Mouse (Mus musculus): ENCODE results near the gene Gm45902. TPM values are rescaled to one million over a fixed set of nuclear protein-coding genes. Genes with fewer than 3 reads are reported as not detected.
A peak's percentile ranks its signal among the peaks of the same experiment; 100 is the strongest.

Gene Gm45902
- polyA plus RNA-seq (2014; fragmentation: Nextera tagmentation; extraction: Ambion mirVana), result 7.5 and 8.8 TPM in 2 replicates

- Histone ChIP-seq H3K36me3 (replicated peaks; ENCODE audit: control insufficient read depth, insufficient read depth) (peaks cover 29% of the 10 kb centered on the region), H3K4me3 (replicated peaks; ENCODE audit: low read length) (peak within 1 kb of the TSS; percentile 80), H3K9ac (peak within 1 kb of the TSS; percentile 90), H3K27ac (peak within 1 kb of the TSS; percentile 86), H3K4me1 (replicated peaks; ENCODE audit: control insufficient read depth, insufficient read depth, low read length) (peaks cover 15% of the 10 kb centered on the region), H3K9me3 (ENCODE audit: control insufficient read depth, low read length) (no peaks in the 10 kb centered on the region), H3K27me3 (ENCODE audit: control insufficient read depth, insufficient read depth, low read length) (no peaks in the 10 kb centered on the region), H3K4me2 (replicated peaks) (peak within 1 kb of the TSS; percentile 76)
- DNase-seq (ENCODE audit: low spot score), result peak; percentile 96
- ATAC-seq (ENCODE audit: low FRiP score), result peak; percentile 100
- under 1% methylated on average over 60 of the region's 60 CpGs for WGBS
Measured at GRCm38 (mm10) chr2:3512552-3513454, at the start of gene Gm45902, which contains the start of the genes Hspa14 and Cdnf. Gm45902 (minus strand) TSS chr2:3512790. Hspa14 (minus strand) TSS chr2:3512814. Cdnf (plus strand) TSS chr2:3513030.

GRCm38 (mm10) chr2:3546588-3546987 is 34.0 kb upstream of the Gm45902 start:
- WGBS, result 4% methylated on average over 4 of the region's 4 CpGs
- Histone ChIP-seq H3K36me3 (replicated peaks; ENCODE audit: control insufficient read depth, insufficient read depth) (no peaks in the 10 kb centered on the region), H3K4me3 (replicated peaks; ENCODE audit: low read length) (no peak overlapping the region), H3K9me3 (ENCODE audit: control insufficient read depth, low read length) (no peaks in the 10 kb centered on the region), H3K27me3 (ENCODE audit: control insufficient read depth, insufficient read depth, low read length) (no peaks in the 10 kb centered on the region), H3K9ac (no peak overlapping the region), H3K4me2 (replicated peaks) (no peak overlapping the region), H3K4me1 (replicated peaks; ENCODE audit: control insufficient read depth, insufficient read depth, low read length) (no peaks in the 10 kb centered on the region), H3K27ac (no peak overlapping the region)
- peak; percentile 82 for DNase-seq (ENCODE audit: low spot score)
- ATAC-seq (ENCODE audit: low FRiP score), result no peak

GRCm38 (mm10) chr2:3546055-3546454 is 33.5 kb upstream of the Gm45902 start:
- no peak overlapping the region for H3K27ac ChIP-seq
- H3K4me1 ChIP-seq (replicated peaks; ENCODE audit: control insufficient read depth, insufficient read depth, low read length), result no peaks in the 10 kb centered on the region
- no peaks in the 10 kb centered on the region for H3K27me3 ChIP-seq (ENCODE audit: control insufficient read depth, insufficient read depth, low read length)
- H3K4me2 ChIP-seq (replicated peaks), result no peak overlapping the region
- H3K9me3 ChIP-seq (ENCODE audit: control insufficient read depth, low read length), result no peaks in the 10 kb centered on the region
- ATAC-seq (ENCODE audit: low FRiP score) (no peak), DNase-seq (ENCODE audit: low spot score) (no peak)
- 69% methylated on average over 2 of the region's 2 CpGs for WGBS
- no peak overlapping the region for H3K4me3 ChIP-seq (replicated peaks; ENCODE audit: low read length)
- H3K36me3 ChIP-seq (replicated peaks; ENCODE audit: control insufficient read depth, insufficient read depth), result no peaks in the 10 kb centered on the region
- no peak overlapping the region for H3K9ac ChIP-seq

- Histone ChIP-seq H3K9ac (no peak overlapping the region), H3K4me2 (replicated peaks) (no peak overlapping the region), H3K27ac (no peak overlapping the region), H3K9me3 (ENCODE audit: control insufficient read depth, low read length) (no peaks in the 10 kb centered on the region), H3K4me3 (replicated peaks; ENCODE audit: low read length) (no peak overlapping the region), H3K36me3 (replicated peaks; ENCODE audit: control insufficient read depth, insufficient read depth) (no peaks in the 10 kb centered on the region), H3K27me3 (ENCODE audit: control insufficient read depth, insufficient read depth, low read length) (no peaks in the 10 kb centered on the region), H3K4me1 (replicated peaks; ENCODE audit: control insufficient read depth, insufficient read depth, low read length) (no peaks in the 10 kb centered on the region)
- ATAC-seq (ENCODE audit: low FRiP score) (no peak), DNase-seq (ENCODE audit: low spot score) (no peak)
- 82% methylated on average over 9 of the region's 9 CpGs for WGBS
Measured at GRCm38 (mm10) chr2:3541307-3542079, 28.9 kb upstream of the Gm45902 start.

GRCm38 (mm10) chr2:3526288-3526687 is 13.7 kb upstream of the Gm45902 start:
- Histone ChIP-seq H3K27me3 (ENCODE audit: control insufficient read depth, insufficient read depth, low read length) (no peaks in the 10 kb centered on the region), H3K4me2 (replicated peaks) (no peak overlapping the region), H3K9ac (no peak overlapping the region), H3K36me3 (replicated peaks; ENCODE audit: control insufficient read depth, insufficient read depth) (no peaks in the 10 kb centered on the region), H3K9me3 (ENCODE audit: control insufficient read depth, low read length) (no peaks in the 10 kb centered on the region), H3K4me3 (replicated peaks; ENCODE audit: low read length) (no peak overlapping the region), H3K4me1 (replicated peaks; ENCODE audit: control insufficient read depth, insufficient read depth, low read length) (no peaks in the 10 kb centered on the region), H3K27ac (no peak overlapping the region)
- DNase-seq (ENCODE audit: low spot score), result no peak
- WGBS, result 84% methylated on average over 6 of the region's 6 CpGs
- no peak for ATAC-seq (ENCODE audit: low FRiP score)

GRCm38 (mm10) chr2:3522558-3522957 is 10.0 kb upstream of the Gm45902 start:
- DNase-seq (ENCODE audit: low spot score) (no peak), ATAC-seq (ENCODE audit: low FRiP score) (no peak)
- WGBS, result 92% methylated on average over 4 of the region's 4 CpGs
- H3K27ac ChIP-seq, result no peak overlapping the region
- H3K9me3 ChIP-seq (ENCODE audit: control insufficient read depth, low read length), result no peaks in the 10 kb centered on the region
- no peaks in the 10 kb centered on the region for H3K27me3 ChIP-seq (ENCODE audit: control insufficient read depth, insufficient read depth, low read length)
- H3K36me3 ChIP-seq (replicated peaks; ENCODE audit: control insufficient read depth, insufficient read depth), result no peaks in the 10 kb centered on the region
- H3K4me2 ChIP-seq (replicated peaks), result no peak overlapping the region
- H3K4me1 ChIP-seq (replicated peaks; ENCODE audit: control insufficient read depth, insufficient read depth, low read length), result no peaks in the 10 kb centered on the region
- H3K4me3 ChIP-seq (replicated peaks; ENCODE audit: low read length), result no peak overlapping the region
- H3K9ac ChIP-seq, result no peak overlapping the region

GRCm38 (mm10) chr2:3512076-3512475 is 514 bp downstream of the Gm45902 start:
- DNase-seq (ENCODE audit: low spot score), result peak; percentile 36
- 0% methylated on average over 15 of the region's 15 CpGs for WGBS
- H3K4me3 ChIP-seq (replicated peaks; ENCODE audit: low read length), result peak overlapping the region; percentile 80
- H3K36me3 ChIP-seq (replicated peaks; ENCODE audit: control insufficient read depth, insufficient read depth), result peaks cover 34% of the 10 kb centered on the region
- no peak for ATAC-seq (ENCODE audit: low FRiP score)
- peaks cover 15% of the 10 kb centered on the region for H3K4me1 ChIP-seq (replicated peaks; ENCODE audit: control insufficient read depth, insufficient read depth, low read length)
- peak overlapping the region; percentile 90 for H3K9ac ChIP-seq
- no peaks in the 10 kb centered on the region for H3K9me3 ChIP-seq (ENCODE audit: control insufficient read depth, low read length)
- no peaks in the 10 kb centered on the region for H3K27me3 ChIP-seq (ENCODE audit: control insufficient read depth, insufficient read depth, low read length)
- H3K4me2 ChIP-seq (replicated peaks), result peak overlapping the region; percentile 76
- H3K27ac ChIP-seq, result peak overlapping the region; percentile 84

- H3K4me3 ChIP-seq (replicated peaks; ENCODE audit: low read length), result no peak overlapping the region
- WGBS, result 96% methylated on average over 5 of the region's 5 CpGs
- peaks cover 65% of the 10 kb centered on the region for H3K36me3 ChIP-seq (replicated peaks; ENCODE audit: control insufficient read depth, insufficient read depth)
- no peak overlapping the region for H3K27ac ChIP-seq
- H3K4me2 ChIP-seq (replicated peaks), result no peak overlapping the region
- no peaks in the 10 kb centered on the region for H3K27me3 ChIP-seq (ENCODE audit: control insufficient read depth, insufficient read depth, low read length)
- DNase-seq (ENCODE audit: low spot score) (no peak), ATAC-seq (ENCODE audit: low FRiP score) (no peak)
- H3K9me3 ChIP-seq (ENCODE audit: control insufficient read depth, low read length), result no peaks in the 10 kb centered on the region
- H3K9ac ChIP-seq, result no peak overlapping the region
- H3K4me1 ChIP-seq (replicated peaks; ENCODE audit: control insufficient read depth, insufficient read depth, low read length), result no peaks in the 10 kb centered on the region
Measured at GRCm38 (mm10) chr2:3500886-3501285, 11.7 kb downstream of the Gm45902 start.

GRCm38 (mm10) chr2:3499543-3499942 is 13.0 kb downstream of the Gm45902 start:
- Histone ChIP-seq H3K4me3 (replicated peaks; ENCODE audit: low read length) (no peak overlapping the region), H3K4me2 (replicated peaks) (no peak overlapping the region), H3K36me3 (replicated peaks; ENCODE audit: control insufficient read depth, insufficient read depth) (peaks cover 67% of the 10 kb centered on the region), H3K27me3 (ENCODE audit: control insufficient read depth, insufficient read depth, low read length) (no peaks in the 10 kb centered on the region), H3K27ac (no peak overlapping the region), H3K9me3 (ENCODE audit: control insufficient read depth, low read length) (no peaks in the 10 kb centered on the region), H3K4me1 (replicated peaks; ENCODE audit: control insufficient read depth, insufficient read depth, low read length) (no peaks in the 10 kb centered on the region), H3K9ac (no peak overlapping the region)
- DNase-seq (ENCODE audit: low spot score) (no peak), ATAC-seq (ENCODE audit: low FRiP score) (no peak)
- WGBS, result 97% methylated on average over 6 of the region's 6 CpGs
